21 mouse cellular contexts compared by ENCODE assay signal in the genomic region with DNA sequence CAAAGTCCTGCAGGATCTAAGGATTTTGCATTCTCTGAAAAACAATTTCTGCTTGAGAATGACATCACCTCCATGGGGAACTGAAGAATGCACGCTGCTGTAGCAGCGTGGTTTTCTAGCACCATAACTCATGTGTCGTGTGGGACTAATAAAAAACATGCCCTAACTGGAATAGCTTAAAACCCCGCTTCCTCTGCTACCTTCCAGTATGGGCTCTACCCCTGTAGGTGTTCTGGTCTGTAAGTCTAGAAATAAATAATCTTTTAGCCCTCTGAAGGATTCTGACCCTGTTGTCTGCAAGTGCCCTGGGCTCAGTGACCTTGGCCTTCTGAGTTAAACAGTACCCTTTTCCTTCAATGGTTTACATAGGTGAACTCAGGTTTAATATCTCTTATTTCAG.
A peak's percentile ranks its signal among the peaks of the same experiment; 100 is the strongest.
DNase-seq lines count a peak whose midpoint lies in the region; ATAC-seq lines count a peak whose summit lies in the region.
"Had no signal": no experiment of that assay in that cellular context is flagged by ENCODE, and none has a peak within 500 bp of the region (broad histone marks: within the 10 kb centered on the region; RNA-seq: fewer than 3 reads in every experiment).

No protein-coding gene starts in this region.

- H3K4me3 ChIP-seq in kidney, embryonic 14.5 days (ENCODE audit: low read length): no peak overlapping the region
- H3K4me3 ChIP-seq in limb, embryonic 11.5 days (ENCODE audit: low read depth, low read length): no peak overlapping the region
- H3K4me3 ChIP-seq: forebrain, embryonic 12.5 days; hindbrain, embryonic 13.5 days; left cerebral cortex, adult 2 months; limb, embryonic 15.5 days had no signal

- peak; percentile 71; the same call in 1 of the 2 replicates for ATAC-seq in kidney, embryonic 14.5 days (ENCODE audit: low FRiP score, low TSS enrichment)
- ATAC-seq in limb, embryonic 11.5 days (ENCODE audit: insufficient number of reproducible peaks, low FRiP score, low TSS enrichment, low read depth): peak; percentile 76; the same call in 1 of the 2 replicates
- no peak for ATAC-seq in inflammation-experienced regulatory T-cells, adult 6 months
- ATAC-seq: intestine, postnatal 0 days had no signal

- H3K9ac ChIP-seq in kidney, embryonic 14.5 days (ENCODE audit: low read depth, low read length): no peak overlapping the region
- H3K9ac ChIP-seq in limb, embryonic 11.5 days (ENCODE audit: low read length): no peak overlapping the region
- H3K9ac ChIP-seq: forebrain, embryonic 12.5 days; hindbrain, embryonic 13.5 days; limb, embryonic 15.5 days had no signal

- H3K4me1 ChIP-seq in kidney, embryonic 14.5 days (ENCODE audit: control insufficient read depth, insufficient read depth, low read length): no peaks in the 10 kb centered on the region
- H3K4me1 ChIP-seq in limb, embryonic 11.5 days (ENCODE audit: control insufficient read depth, insufficient read depth, low read length): no peaks in the 10 kb centered on the region
- H3K4me1 ChIP-seq: forebrain, embryonic 12.5 days; limb, embryonic 15.5 days had no signal

- no peaks in the 10 kb centered on the region for H3K9me3 ChIP-seq in kidney, embryonic 14.5 days (ENCODE audit: control insufficient read depth, low read length)
- no peaks in the 10 kb centered on the region for H3K9me3 ChIP-seq in limb, embryonic 11.5 days (ENCODE audit: control insufficient read depth, low read length)
- H3K9me3 ChIP-seq: forebrain, embryonic 12.5 days; hindbrain, embryonic 13.5 days; limb, embryonic 15.5 days had no signal

- no peak overlapping the region for H3K27ac ChIP-seq in kidney, embryonic 14.5 days (ENCODE audit: low read depth, low read length)
- no peak overlapping the region for H3K27ac ChIP-seq in limb, embryonic 11.5 days (replicated peaks; ENCODE audit: low read depth, low read length)
- H3K27ac ChIP-seq: forebrain, embryonic 12.5 days; hindbrain, embryonic 13.5 days; left cerebral cortex, adult 2 months; limb, embryonic 15.5 days had no signal

- H3K36me3 ChIP-seq in kidney, embryonic 14.5 days (ENCODE audit: control insufficient read depth, insufficient read depth, low read length): no peaks in the 10 kb centered on the region
- no peaks in the 10 kb centered on the region for H3K36me3 ChIP-seq in limb, embryonic 11.5 days (ENCODE audit: control insufficient read depth, insufficient read depth, low read length)
- H3K36me3 ChIP-seq: forebrain, embryonic 12.5 days; hindbrain, embryonic 13.5 days; limb, embryonic 15.5 days had no signal

- DNase-seq in embryo, embryonic 10.5 days (ENCODE audit: low spot score): peak; percentile 29
- DNase-seq in embryo, embryonic 9.5 days (ENCODE audit: extremely low spot score): no peak
- DNase-seq in 3T3-L1 (ENCODE audit: low read depth, low spot score): peak; percentile 19
- no peak for DNase-seq in limb, embryonic 11.5 days (ENCODE audit: low spot score)
- no peak for DNase-seq in cerebellum, postnatal 14 days
- DNase-seq in ovary, postnatal 10 days (ENCODE audit: low spot score): no peak
- DNase-seq: cerebellum, adult 9-10 months; gastrocnemius, postnatal 14 days; heart, postnatal 10 days; lung, adult 18-20 months; right cerebral cortex, adult 18-20 months; thymus, postnatal 25 days had no signal

- no peak overlapping the region for H3K4me2 ChIP-seq in kidney, embryonic 14.5 days (replicated peaks; ENCODE audit: low read depth, low read length)
- no peak overlapping the region for H3K4me2 ChIP-seq in limb, embryonic 11.5 days (ENCODE audit: low read depth, severe bottlenecking)
- H3K4me2 ChIP-seq: forebrain, embryonic 12.5 days; hindbrain, embryonic 13.5 days; limb, embryonic 15.5 days; midbrain, embryonic 11.5 days had no signal

- 23% methylated on average over 4 of the region's 4 CpGs for WGBS in kidney, embryonic 14.5 days
- 7% methylated on average over 4 of the region's 4 CpGs for WGBS in limb, embryonic 11.5 days

- no peaks in the 10 kb centered on the region for H3K27me3 ChIP-seq in kidney, embryonic 14.5 days (ENCODE audit: control insufficient read depth, insufficient read depth, low read length)
- no peaks in the 10 kb centered on the region for H3K27me3 ChIP-seq in limb, embryonic 11.5 days (ENCODE audit: control insufficient read depth, insufficient read depth, low read length)
- H3K27me3 ChIP-seq: CH12.LX; forebrain, embryonic 12.5 days; hindbrain, embryonic 13.5 days; limb, embryonic 15.5 days had no signal

Comparison
In these comparisons a context has a peak if more than half of its experiments do, and no peak if none do; other contexts are left out.
1. DNase-seq: peak in embryo, embryonic 10.5 days (single experiment) and 3T3-L1 (single experiment); none in embryo, embryonic 9.5 days (single experiment), limb, embryonic 11.5 days (single experiment), cerebellum, postnatal 14 days (0 of 2) and ovary, postnatal 10 days (single experiment).